Mouse (Mus musculus) liver, postnatal 0 days (tissue): ENCODE results near the gene Apba1. TPM values are rescaled to one million over a fixed set of nuclear protein-coding genes. Genes with fewer than 3 reads are reported as not detected.

ENCODE experiments used
- ATAC-seq: fragments of 200-750 bp; cut with Nextera tagmentation; 2 replicates; pipeline ENCODE4 v1.8.0; 2017; ENCODE audit warnings: mild to moderate bottlenecking, moderate library complexity
- DNase-seq: peaks from one replicate; pipeline ENCODE4 v3.0.0-alpha.2; 2016
- H3K27ac ChIP-seq: fragments of 300-500 bp; sonication (generic); 2 replicates; pipeline ENCODE4 v1.5.1; 2014; ENCODE audit warnings: antibody characterized with exemption, moderate library complexity, mild to moderate bottlenecking, low read depth
- H3K27me3 ChIP-seq: fragments of 300-500 bp; sonication (generic); 2 replicates; pipeline ENCODE4 v1.6.1; 2014; ENCODE audit warnings: low read length, control low read depth, mixed read lengths; ENCODE audit not compliant: insufficient read depth
- H3K36me3 ChIP-seq: fragments of 300-500 bp; sonication (generic); replicated peaks from 2 replicates; pipeline ENCODE4 v1.6.1; 2014; ENCODE audit warnings: mild to moderate bottlenecking, control low read depth, low read length, moderate library complexity, mixed read lengths; ENCODE audit not compliant: insufficient read depth
- H3K4me1 ChIP-seq: fragments of 300-500 bp; sonication (generic); 2 replicates; pipeline ENCODE4 v1.6.1; 2014; ENCODE audit warnings: antibody characterized with exemption, mild to moderate bottlenecking, control low read depth; ENCODE audit not compliant: insufficient read depth
- H3K4me2 ChIP-seq: fragments of 300-500 bp; sonication (generic); 2 replicates; pipeline ENCODE4 v1.6.1; 2014; ENCODE audit warnings: low read depth, mild to moderate bottlenecking, low read length, moderate library complexity, mixed read lengths
- H3K4me3 ChIP-seq: fragments of 300-500 bp; sonication (generic); 2 replicates; pipeline ENCODE4 v1.5.1; 2014; ENCODE audit warnings: low read depth, low read length
- H3K9ac ChIP-seq: fragments of 300-500 bp; sonication (generic); replicated peaks from 2 replicates; pipeline ENCODE4 v1.6.1; 2014; ENCODE audit warnings: mild to moderate bottlenecking, moderate library complexity
- H3K9me3 ChIP-seq: fragments of 300-500 bp; sonication (generic); 2 replicates; pipeline ENCODE4 v1.6.1; 2016; ENCODE audit warnings: mild to moderate bottlenecking, control low read depth, low read length, mixed read lengths
- CTCF ChIP-seq: sonication (generic); IDR thresholded peaks from 2 replicates; pipeline ENCODE4 v1.5.1; 2016; ENCODE audit warnings: antibody characterized with exemption, low read depth
- EP300 ChIP-seq: IDR thresholded peaks from 2 replicates; pipeline ENCODE4 v1.6.1; 2016; ENCODE audit warnings: antibody characterized with exemption, low read depth, mild to moderate bottlenecking
- WGBS: fragments of 180-500 bp; shearing (Covaris S2); extraction: QIAGEN DNeasy Blood & Tissue Kit; methylation state at CpG from one replicate; pipeline ENCODE4 v1.1.7; 2014; ENCODE audit not compliant: insufficient replicate concordance; 5-methylcytosine and 5-hydroxymethylcytosine counted together
- polyA plus RNA-seq: library from polyadenylated mRNA; unstranded; fragments of >200 nt; fragmentation: Nextera tagmentation; extraction: Ambion mirVana; gene quantifications from 2 replicates; pipeline ENCODE4 v1.2.1, GENCODE M21; 2015

Gene Apba1
- polyA plus RNA-seq, 1 experiment from 2014 or later = 0.07 TPM

DNA sequence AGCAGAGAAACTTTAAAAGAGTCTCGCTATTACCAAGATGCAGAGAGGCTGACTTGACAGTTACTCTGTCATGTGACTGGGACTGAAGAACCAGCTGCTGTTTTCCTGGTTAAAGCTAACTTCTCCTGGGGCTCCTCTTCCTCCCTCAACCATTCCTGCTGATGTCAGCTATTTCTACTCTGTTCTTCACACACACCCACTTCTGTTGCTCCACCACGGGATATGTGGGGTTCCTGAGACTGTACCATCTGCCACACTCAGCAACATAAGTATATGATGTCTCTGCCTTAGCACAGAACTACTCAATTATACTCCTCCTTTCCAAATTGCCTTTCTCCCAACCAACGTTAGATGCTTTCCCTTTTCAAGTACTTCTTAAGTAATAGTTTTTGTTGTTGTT, 221.9 kb downstream of the Apba1 start:
- Histone ChIP-seq H3K9me3 (no peaks in the 10 kb centered on the region), H3K9ac (no peak overlapping the region), H3K27ac (no peak overlapping the region), H3K4me2 (no peak overlapping the region), H3K4me1 (no peaks in the 10 kb centered on the region), H3K27me3 (no peaks in the 10 kb centered on the region), H3K4me3 (no peak overlapping the region), H3K36me3 (no peaks in the 10 kb centered on the region)
- ATAC-seq (no peak), DNase-seq (no peak)
- 53% methylated on average over 3 of the region's 3 CpGs for WGBS
- no peak for TF ChIP-seq CTCF
- no peak for TF ChIP-seq EP300

DNA sequence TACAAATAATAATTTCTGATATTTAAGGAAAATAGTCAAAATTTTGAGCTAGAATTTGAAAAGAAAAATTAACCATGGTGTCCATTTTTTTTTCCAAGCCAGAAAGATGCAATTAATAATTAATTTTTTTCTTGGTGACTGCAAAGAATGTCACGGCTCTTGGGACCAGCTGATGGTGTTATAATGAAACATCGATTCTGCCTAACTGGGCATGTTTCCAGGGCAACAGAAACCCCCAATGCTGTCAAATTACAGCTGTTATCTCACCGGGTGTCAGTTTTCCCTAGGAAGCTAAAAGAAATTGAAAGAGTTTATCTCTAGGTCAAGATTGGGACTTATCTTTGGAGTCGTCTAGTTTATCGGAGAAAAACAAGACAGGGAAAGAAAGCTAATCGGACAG, 225.5 kb downstream of the Apba1 start:
- ATAC-seq = no peak
- TF ChIP-seq CTCF = no peak
- TF ChIP-seq EP300 = no peak
- no peak overlapping the region for H3K4me2 ChIP-seq
- no peak overlapping the region for H3K4me3 ChIP-seq
- WGBS = 58% methylated on average over 6 of the region's 6 CpGs
- DNase-seq = no peak
- no peak overlapping the region for H3K27ac ChIP-seq
- H3K9me3 ChIP-seq = no peaks in the 10 kb centered on the region
- H3K9ac ChIP-seq = no peak overlapping the region
- H3K36me3 ChIP-seq = no peaks in the 10 kb centered on the region
- no peaks in the 10 kb centered on the region for H3K4me1 ChIP-seq
- no peaks in the 10 kb centered on the region for H3K27me3 ChIP-seq

DNA sequence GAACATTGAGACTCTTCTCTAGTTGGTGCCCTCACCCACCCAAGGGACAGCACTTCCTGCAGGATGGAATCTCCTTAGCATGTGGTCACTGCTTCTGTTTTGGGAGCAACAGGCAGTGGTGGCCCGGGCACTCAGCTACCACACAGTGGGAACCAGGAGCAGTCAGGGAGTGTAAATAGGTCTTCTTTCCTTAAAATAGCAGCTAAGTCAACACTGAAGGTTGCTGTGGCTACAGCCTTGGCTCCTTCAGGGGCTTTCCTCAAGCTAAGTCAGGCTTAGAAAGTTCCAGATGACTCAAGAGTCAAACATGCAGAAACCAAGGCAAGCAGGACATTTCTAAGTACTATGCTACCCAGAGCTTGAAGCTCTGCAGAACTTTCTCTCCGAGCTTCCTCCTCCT, 228.6 kb downstream of the Apba1 start:
- ATAC-seq (no peak), DNase-seq (no peak)
- no peak for TF ChIP-seq CTCF
- no peak for TF ChIP-seq EP300
- Histone ChIP-seq H3K36me3 (no peaks in the 10 kb centered on the region), H3K4me3 (no peak overlapping the region), H3K9ac (no peak overlapping the region), H3K4me2 (no peak overlapping the region), H3K4me1 (no peaks in the 10 kb centered on the region), H3K27me3 (no peaks in the 10 kb centered on the region), H3K27ac (no peak overlapping the region), H3K9me3 (no peaks in the 10 kb centered on the region)
- 44% methylated on average over 2 of the region's 2 CpGs for WGBS

DNA sequence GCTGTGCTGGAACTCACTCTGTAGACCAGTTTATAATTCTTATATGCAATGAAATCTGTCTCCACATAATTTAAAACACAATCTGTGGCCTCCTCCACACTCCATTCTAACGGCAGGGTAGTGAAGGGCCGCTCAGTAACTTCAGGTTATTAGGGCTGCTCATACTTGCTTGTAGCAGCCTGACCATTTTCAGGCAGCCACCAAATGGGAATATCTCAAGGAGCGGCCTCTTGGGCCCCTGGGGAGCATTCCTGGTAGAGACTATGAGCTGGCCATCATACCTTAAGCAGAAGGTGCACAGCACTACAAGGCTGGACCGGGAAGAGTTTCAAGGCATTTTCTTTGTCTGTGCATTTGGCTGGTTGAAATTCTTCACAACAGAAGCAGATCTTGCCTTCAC, 229.5 kb downstream of the Apba1 start:
- no peak for DNase-seq
- no peak overlapping the region for H3K27ac ChIP-seq
- no peaks in the 10 kb centered on the region for H3K4me1 ChIP-seq
- H3K27me3 ChIP-seq = no peaks in the 10 kb centered on the region
- ATAC-seq = no peak
- no peaks in the 10 kb centered on the region for H3K9me3 ChIP-seq
- TF ChIP-seq CTCF (no peak), EP300 (no peak)
- 79% methylated on average over 4 of the region's 4 CpGs for WGBS
- H3K9ac ChIP-seq = no peak overlapping the region
- H3K4me2 ChIP-seq = no peak overlapping the region
- no peak overlapping the region for H3K4me3 ChIP-seq
- no peaks in the 10 kb centered on the region for H3K36me3 ChIP-seq

DNA sequence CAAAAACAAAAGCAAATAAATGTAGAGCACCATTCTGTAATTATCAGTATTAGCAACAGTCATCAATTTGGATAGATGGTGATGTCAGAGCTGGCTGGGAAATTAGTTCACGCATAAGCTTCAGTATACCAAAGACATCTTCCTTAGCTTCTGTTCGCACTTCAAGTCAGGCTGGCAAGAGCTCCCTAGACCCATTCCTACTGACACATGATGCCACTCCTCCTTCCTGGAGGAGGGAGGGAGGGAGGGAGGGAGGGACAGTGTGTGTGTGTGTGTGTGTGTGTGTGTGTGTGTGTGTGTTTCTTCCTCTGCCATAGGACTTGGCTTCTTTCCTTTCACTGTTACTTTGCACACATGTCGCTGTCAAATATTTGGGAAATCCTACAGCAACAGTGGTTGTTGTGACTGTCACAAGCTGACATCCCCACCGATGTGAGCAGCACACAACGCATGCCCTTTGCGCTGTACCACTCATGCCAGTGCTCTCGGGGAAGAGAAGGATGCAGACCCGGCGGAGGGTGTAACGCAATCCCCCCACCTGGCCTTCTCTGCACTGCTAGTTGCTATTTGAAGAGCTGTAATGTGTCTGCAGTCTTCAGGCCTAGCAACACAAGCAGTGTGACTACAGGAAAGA, 237.2 kb downstream of the Apba1 start:
- Histone ChIP-seq H3K9ac (no peak overlapping the region), H3K27ac (no peak overlapping the region), H3K4me2 (no peak overlapping the region), H3K27me3 (no peaks in the 10 kb centered on the region), H3K9me3 (no peaks in the 10 kb centered on the region), H3K36me3 (no peaks in the 10 kb centered on the region), H3K4me1 (no peaks in the 10 kb centered on the region), H3K4me3 (no peak overlapping the region)
- no peak for DNase-seq
- 86% methylated on average over 10 of the region's 10 CpGs for WGBS
- no peak for ATAC-seq
- TF ChIP-seq EP300 (no peak), CTCF (no peak)

Other genes with a start within 250 kb of the Apba1 start
- not detected in 2 replicates for gene 1700028P14Rik, start 106.1 kb upstream of the Apba1 start, polyA plus RNA-seq
- gene Ptar1, start 71.5 kb upstream of the Apba1 start, polyA plus RNA-seq = 2.2 and 2.5 TPM in 2 replicates